Mouse (Mus musculus) retina, adult 2 months (tissue): ENCODE measurements around the gene Iqsec1.

Experiments used
- DNase-seq: peaks from one replicate; pipeline ENCODE4 v3.0.0-alpha.2; 2012; ENCODE audit warnings: low read depth, low spot score

Gene Iqsec1

DNA sequence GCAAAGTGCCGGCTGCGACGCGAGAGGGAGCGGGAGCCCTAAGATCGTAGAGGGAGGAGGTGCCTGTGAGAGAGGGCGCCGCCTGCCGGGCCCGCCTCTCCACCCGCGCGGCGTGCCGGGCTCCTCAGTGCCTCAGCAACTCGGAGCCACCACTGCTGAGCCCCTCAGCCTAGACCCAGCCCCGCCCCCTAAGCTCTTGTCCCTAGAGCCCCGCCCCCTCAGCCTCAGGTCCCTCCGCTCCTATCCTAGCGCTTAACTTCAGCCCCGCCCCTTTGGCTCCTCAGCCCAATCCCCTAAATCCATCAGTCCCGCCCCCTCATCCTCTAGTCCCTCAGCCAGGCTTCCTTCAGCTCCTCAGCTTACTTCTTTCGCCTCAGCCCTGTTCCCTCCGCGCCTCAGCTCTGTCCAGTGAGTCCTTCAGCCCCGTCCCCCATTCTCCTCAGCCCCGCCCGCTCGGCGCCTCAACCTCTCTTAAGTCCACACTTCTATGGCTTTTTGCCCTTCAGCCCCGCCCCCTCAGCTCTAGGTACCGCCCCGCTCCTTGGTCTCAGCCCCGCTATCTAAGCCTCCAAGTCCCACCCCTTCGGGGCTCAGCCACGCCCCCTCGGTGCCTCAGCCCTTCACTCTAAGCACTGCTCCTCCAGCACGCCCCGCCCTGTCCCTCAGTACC lies at the start of gene Iqsec1:
Gene Iqsec1 (minus strand): TSS at position 38 of the 670 bp plus-strand sequence.
- DNase-seq = peak; percentile 94

DNA sequence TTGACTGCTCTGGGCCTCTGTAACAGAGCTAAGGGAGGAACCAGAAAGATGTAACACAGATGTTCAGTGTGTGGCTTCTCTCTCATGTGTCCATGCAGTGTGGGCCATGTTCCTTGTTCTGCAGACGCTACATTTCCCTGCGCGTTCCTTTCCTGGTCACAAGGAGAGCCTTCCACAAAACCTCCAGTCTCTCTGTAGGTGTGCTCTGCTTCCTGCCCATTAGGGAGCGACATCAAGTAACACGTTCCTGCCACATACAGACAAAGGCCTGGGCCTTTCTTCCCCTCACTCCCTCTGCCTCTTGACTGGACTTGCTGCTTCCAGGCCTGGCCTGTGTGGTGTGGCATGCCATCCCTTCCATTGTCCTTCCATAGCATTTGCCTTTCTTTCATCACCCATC lies 39.8 kb upstream of the Iqsec1 start:
- DNase-seq = no peak

DNA sequence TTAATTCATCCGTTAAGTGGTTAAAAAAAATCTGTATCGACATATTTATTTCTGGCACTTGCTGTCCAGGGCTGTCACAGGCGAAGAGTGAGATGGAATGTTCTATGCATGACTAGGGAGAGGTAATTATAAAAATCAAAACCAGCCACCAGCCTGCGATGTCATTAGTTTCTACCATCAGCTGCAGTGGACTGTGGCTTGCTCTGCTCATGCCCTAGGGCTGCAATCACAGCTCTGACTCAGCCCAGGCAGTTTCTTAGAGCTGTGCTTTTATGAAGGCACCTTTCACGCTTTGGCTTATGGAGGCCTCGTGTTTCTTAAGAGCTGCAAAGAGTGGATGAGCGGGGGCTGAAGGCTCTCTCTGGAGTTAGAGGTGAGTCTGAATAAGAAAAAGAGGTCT lies 32.3 kb upstream of the Iqsec1 start:
- no peak for DNase-seq

DNA sequence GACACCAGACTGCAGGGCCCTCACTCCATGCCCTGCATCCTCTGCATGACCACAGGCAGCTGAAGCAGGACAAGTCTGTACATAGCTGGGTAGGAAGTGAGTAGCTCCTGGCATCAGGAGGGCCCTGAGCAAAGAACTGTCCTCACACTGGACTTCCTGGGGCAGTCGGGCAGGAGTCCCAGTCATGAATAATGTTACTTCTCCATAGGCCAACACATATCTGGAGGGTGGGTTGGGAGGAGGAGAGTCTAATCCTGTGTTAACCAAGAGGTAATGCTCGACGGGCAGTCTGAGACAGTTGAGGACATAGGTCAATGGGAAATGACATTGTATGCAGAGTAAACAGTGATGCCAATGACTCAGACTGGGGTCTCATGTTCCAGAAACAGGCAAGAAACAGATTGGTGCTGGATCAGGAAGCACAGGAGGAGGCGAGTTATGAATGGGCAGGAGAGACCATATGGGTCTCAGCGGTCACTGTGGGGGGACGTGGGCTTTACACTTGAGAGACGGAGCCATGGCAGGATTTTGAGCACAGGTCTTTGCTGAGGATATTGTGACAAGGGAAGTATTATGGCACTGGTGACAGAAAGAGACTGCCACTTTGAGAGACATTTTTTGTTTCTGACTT lies 28.2 kb upstream of the Iqsec1 start:
- no peak for DNase-seq

DNA sequence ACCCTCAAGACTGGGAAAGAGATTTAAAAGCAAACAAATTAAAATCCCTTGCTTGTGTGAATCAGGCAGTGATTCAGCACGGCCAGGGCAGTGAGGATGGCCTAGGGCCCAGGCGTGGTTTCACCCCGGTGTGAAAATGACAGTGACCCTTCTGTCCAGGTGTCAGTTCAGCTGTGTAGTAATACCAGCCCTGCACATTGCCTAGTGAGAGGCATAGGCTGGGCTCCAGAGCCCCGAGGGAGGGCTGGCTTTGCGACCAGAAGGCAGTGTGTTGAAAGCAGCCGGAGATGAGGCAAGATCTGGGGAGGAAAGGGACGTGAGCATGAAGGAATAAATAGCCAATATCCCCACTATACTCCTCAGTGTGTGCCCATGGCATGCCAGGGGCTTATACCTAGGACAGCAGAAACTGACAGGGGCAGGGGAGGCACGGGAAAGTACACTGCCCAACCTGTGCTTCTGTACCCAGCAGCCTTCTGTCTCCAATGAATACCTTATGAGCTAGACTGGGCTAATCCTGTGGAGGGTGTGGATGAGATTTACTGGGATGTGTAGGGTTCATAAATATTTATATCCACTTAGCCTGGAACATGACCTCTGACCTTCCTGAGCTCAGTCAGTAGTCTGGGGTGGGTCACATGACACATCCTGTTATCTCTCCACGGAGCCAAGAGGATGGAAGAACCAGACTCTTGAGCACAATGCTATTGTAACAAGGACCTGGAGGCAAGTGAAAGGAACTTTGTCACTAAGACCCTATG lies 25.9 kb upstream of the Iqsec1 start:
- peak; percentile 40 for DNase-seq

DNA sequence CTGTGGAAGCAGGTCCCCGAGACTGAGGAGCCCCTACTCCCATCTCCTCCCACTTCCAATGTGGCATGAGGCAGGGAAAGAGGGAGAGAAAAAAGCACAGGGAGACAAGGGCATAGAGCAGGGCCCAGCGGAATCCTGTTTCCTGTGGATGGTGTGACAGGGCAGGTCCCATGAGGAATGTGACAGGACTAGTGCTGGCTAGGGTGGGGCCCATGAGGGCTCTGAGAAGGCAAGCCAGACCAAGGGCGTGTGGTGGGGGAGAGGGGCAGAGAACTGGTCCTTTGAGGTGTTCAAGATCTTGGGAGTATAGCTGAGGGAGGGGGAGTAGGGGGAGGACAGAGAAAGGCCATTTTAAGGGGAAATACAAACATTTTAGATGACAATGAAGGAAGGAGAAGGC lies 24.0 kb upstream of the Iqsec1 start:
- DNase-seq = no peak

DNA sequence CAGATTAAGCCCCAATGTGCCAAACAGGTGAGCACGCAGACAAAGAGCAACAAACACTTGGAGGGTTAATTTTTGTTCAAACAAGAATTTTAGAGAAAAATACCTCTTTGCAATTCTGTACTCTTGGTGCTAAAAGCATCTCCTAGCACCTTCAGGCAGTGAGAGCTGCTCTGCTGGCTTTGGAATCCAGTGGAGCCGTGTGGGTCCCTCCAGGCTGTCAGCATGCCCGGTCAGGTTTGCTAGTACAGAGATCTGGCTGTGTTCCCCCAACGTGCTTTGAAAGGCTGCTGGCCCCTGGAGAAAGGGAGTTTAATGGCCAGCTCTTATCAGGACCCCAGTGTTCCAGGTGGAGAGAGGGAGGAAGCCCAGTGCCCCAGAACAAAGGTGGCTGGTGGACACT lies 23.1 kb upstream of the Iqsec1 start:
- no peak for DNase-seq

DNA sequence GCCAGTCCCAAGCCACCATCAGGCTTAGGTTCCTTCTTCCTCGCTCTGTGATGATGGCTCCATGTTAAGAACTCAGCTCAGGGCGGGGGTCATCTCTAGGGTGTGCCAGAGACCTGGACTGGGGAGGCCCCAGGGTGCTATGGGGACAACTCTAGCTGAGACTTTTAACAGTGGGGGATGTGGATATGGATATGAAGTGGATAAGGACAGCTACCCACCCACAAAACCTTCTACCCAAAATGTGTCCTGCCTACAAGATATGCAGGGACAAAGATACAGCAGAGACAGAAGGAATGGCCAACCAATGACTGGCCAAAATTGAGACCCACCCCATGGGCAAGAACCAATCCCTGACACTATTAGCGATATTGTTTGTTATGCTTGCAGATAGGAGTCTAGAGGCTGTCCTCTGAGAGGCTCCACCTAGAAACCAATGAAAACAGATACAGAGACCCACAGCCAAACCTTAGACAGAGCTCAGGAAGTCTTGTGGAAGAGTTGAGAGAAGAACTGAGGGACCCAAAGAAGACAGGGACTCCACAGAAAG lies 19.9 kb upstream of the Iqsec1 start:
- no peak for DNase-seq

DNA sequence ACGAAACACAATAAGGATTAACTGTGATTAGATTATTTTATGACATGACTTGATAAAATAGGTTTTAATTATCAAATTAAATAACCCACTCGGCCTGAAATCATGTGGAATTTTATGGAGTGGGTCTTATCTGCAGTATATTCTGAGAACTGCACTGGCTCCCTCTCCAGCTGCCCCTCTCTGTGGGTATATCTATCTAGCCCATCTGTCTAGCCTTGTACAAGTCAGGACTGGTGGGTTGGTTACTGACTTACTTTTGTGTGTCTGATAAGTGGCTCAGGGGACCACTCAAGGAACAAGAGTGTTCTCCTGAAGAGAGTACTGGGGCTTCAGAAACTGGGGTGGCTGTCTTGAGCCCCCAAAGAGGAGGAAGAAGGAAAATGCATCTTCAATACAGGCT lies 18.7 kb upstream of the Iqsec1 start:
- DNase-seq = no peak

DNA sequence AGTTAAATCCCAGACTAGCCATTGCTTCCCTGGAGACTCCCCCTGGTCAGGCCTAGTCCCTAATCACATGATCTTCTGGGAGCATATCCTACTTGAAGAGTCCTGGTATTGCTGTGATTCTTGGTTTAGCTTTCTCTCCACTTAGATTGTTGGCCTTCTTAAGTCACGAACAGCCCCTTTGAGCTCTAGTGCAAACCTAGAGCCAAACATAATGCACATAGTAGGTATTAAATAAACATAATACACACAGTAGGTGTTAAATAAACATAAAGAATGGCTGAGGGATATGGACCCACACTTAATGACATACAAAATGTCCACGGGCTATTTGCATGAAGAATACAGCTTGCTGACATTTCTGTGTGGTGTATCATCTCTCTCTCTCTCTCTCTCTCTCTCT lies 15.7 kb upstream of the Iqsec1 start:
- no peak for DNase-seq

DNA sequence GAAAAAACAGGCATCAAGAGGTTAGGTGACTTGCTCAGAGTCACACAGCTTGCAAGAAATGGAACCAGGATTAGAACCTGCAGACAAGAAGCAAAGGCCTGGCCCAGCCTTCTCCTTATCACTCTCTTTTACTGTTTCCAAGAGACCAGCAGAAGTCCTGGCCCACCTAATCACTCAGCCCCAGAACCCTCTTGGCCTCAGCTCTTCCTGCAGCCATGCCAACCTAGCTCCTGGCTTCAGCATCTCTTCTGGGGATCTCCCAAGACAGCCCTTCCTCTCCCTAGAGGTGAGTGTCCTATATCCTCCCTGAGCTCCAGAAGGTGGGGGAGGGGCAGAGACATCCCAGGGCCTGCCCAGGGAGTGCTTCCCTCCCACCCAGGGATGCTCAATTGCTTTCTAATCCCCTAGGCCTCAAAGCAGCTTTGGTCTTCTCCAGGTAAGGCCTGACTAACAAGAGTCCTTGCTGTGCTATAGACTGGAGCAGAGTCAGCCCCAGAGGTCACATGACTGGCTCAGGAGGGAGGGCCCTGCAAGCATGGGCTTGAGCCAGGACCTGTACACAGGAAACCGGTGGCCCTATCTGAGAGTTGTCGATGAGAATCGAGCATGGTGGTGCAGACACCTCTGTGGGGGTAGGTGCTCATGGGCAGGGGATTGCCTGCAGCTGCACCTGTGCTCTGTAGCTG lies 15.0 kb upstream of the Iqsec1 start:
- no peak for DNase-seq

DNA sequence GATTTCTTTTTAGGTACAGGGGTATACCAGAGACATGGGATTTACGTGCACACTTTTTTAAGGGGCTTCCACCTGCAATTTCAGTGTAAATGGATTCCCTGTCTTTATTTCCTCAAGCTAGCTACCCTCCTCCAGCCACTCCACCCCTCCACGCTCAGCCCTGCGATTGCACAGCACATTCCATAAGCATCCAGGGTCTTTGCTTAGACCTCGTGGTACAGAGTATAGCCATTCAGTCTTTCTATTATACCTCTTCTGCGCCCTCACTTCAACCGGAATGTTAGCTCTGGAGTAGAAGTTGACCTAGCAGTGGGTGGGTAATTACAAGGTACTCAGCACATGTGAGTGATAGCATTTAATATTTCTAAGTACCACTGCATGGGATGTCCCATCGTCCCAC lies 13.1 kb upstream of the Iqsec1 start:
- no peak for DNase-seq

DNA sequence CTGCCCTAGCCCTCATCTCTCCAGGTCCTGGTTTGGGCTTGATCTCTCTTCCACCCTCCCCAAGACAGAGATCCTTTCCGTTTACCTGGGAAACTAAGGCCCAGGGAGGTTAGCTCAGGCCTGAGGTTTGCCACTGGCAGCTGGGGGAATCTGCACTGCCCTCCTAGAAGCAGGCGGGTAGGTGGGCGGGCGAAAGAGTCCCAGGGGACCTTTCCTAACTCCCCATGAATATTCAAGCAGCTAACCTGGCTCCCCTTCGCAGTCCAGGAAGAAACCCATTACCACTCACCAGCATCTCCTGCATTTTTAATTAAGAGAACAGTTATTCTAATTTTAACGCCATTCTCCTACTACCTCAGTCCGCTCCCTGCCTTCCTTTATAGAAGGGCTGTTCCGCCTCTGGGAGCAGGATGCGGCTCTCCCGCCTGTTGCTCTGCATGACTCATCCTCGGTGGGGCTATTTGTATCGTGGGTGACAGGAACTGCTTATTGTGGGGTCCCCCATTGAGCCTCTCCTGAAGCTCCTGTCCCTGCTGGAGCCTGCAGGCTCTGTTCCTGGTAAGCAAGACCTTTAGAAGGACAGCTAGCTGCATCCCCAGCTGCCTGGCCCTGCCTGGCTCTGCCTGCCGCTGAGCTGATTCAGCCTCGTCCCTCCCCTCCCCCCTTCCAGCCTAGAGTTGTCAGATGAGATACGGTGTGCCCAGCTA lies 12.5 kb upstream of the Iqsec1 start:
- DNase-seq = no peak

DNA sequence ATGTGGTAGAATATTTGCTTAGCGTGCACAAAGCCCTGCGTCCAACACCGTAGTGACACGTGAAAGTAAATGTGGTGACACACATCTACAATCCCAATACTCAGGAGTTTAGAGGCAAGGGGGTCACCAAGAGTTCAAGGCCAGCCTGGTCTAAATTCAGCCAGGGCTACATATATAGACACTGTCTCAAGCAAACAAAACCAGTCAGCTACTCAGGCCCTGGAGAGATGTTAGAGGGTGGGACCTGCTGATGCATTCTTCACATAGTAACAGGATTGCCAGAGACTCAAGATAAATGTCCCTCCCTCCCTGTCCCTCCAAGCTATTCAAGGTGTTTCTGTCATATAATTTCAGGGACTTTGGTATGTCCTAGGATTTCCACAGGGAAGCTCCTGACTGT lies 10.7 kb upstream of the Iqsec1 start:
- no peak for DNase-seq

DNA sequence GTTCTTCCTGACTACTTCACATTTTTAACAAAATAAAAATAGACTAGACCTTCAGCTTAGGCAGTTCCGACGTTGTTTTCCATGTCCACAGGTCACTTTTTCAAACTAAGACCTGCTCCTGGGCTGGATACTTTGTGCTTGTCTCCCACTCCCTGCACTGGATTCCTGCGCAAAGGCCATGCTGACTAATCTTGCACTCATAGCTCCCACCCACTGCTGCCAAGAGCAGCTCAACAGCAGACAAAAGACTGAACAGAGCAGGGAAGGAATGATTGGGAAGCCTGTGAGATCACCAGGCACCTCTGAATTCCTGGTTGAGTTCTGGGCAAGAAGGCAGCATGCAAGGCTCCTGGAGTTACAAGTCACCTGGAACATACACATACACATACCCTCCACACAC lies 8.5 kb upstream of the Iqsec1 start:
- no peak for DNase-seq

DNA sequence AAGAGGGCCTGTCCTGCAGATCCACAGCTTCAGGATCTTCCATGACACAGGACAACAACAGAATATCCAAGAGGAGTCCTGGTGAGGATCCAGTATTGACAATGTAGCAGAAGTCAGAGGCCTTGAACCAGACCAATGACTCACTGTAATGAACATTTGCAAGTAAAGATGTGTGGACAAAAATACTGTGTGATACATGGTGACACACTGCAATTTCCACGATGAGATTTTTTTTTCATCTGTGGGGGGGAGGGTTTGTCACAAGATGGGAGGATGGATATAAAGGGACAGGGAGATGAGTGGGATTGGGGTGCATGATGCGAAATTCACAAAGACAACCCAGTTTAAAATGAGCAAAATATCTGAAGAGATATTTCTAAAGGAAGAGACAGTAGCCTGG lies 7.7 kb upstream of the Iqsec1 start:
- no peak for DNase-seq

DNA sequence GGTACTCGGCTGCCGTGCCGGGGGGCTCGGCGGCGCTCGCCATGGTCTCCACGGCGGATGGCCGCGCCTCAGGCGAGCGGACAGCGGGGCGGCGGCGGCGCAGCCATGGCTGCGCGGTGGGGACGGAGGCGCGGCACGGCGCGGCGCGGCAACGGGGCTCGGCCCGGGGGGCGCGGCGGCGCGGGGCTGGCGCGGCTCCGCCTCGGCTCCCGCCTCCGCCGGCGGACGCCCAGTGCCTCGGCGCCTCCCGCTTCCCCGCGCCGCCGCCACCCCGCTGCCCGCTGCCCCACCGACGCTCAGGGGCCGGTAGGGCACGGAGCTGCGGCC lies 223 bp downstream of the Iqsec1 start:
- DNase-seq = no peak

DNA sequence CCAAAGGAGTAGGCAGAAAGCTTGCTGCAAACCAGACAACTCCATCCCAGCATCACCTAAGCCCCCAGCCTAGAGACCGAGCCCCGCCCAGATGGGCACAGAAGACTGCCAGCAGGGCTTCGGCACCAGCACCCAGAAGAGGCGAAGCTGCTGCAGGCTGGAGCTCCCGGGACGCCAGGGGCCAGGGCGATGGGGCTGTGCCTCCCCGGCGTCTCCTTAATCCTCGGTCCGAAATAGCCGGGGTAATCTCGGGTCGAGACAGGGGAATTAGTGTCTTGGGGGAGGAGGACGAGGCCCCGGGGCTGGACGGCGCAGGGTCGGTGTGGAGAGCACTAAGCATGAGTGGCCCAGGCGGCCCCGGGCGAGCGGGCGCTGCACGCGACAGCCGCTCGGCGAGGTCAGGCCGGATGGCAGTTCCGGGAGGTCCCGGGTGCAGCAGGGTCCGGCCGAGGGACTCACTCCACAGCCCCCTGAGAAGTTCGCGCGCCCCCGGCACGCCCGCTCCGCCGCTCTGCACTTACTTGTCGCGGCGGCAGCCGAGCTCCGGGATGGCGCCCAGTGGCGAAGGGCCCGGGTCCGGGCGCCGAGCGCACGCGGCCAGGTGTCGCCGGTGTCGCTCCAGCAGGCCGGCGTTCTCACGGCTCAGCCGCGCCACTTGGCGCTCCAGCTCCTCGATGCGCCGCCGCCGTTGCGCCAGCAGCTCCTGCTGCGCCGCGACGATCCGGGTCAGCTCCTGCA lies 755 bp downstream of the Iqsec1 start:
- peak; percentile 81 for DNase-seq

DNA sequence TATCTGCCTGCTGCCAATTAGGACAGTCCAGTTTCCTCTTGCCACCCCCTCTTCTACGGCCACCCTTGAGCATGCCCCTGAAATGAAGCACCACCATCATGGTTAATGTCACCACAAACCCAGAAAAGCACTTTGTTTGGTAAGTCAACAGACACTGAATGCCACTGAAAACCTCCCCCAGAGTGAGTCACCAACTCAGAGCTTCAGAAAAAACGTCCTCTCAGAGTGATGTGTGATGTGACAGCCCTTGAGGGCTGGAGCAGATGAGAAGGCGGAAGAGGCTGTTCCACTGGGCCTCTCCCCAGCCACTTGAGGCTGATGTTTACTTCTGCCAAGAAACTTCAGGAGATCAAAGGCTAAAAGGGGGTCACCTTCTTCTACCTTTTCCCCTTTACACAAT lies 4.4 kb downstream of the Iqsec1 start:
- DNase-seq = no peak

DNA sequence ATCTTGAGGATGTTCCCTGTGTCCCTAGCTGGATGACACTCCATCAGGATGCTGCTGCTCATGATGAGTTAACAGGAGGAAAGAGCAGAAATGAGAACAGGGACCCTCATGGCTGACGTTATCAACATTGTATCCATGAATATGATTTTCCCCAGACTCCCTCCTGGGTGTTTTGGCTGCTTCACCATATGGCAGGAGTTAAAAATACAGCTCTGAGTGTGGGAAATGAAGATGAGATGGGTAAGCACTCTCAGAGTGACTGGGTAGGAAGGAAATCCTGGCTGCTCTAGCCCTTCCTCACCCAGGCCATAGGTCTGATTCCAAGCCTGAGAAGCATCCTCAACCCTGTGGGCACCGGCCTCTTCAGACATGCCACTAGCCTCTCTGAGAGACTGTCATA lies 14.2 kb downstream of the Iqsec1 start:
- DNase-seq = no peak

DNA sequence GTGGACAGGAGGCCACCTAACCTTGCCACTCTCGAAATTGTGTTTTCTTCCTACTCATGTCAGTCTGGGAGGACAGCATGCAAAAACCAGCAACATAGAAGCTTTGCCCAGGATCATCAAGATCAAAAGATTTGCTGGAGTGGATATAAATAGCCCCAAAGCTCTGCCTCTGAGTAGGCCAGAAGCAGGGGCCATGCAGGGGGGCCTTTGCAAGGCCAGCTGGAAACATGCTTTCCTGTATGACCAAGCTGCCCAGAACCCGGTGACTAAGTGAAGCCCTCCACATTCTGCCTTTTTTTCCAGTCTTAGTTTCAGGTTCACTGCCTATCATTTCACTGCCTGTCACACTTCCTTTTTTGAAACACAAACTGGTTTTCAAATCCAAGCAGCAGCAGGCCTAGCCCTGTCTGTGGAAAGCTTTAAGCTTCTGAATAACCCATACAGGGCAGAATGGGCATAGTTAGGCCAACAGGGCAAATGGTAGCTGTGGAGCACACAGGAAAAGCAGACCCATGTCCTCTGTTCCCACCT lies 19.1 kb downstream of the Iqsec1 start:
- peak; percentile 38 for DNase-seq
